Mouse (Mus musculus) heart, embryonic 16.5 days (tissue): ENCODE measurements around the gene Txn1. TPM values are rescaled to one million over a fixed set of nuclear protein-coding genes. Genes with fewer than 3 reads are reported as not detected.

Source experiments
- ATAC-seq: fragments of 200-750 bp; cut with Nextera tagmentation; replicated peaks from 2 replicates; pipeline ENCODE4 v1.8.0; 2017; ENCODE audit warnings: moderate number of reproducible peaks; ENCODE audit not compliant: insufficient read depth, low FRiP score; ENCODE audit errors: extremely low read depth
- H3K27ac ChIP-seq: fragments of 300-500 bp; sonication (generic); 2 replicates; pipeline ENCODE4 v1.5.1; 2014; ENCODE audit warnings: mild to moderate bottlenecking, low read length, control low read depth, moderate library complexity
- H3K27me3 ChIP-seq: fragments of 300-500 bp; sonication (generic); 2 replicates; pipeline ENCODE4 v1.6.1; 2014; ENCODE audit warnings: low read length, mixed read lengths; ENCODE audit not compliant: control insufficient read depth, insufficient read depth
- H3K36me3 ChIP-seq: fragments of 300-500 bp; sonication (generic); 2 replicates; pipeline ENCODE4 v1.6.1; 2014; ENCODE audit not compliant: control insufficient read depth, insufficient read depth
- H3K4me1 ChIP-seq: fragments of 300-500 bp; sonication (generic); 2 replicates; pipeline ENCODE4 v1.6.1; 2014; ENCODE audit warnings: low read length, mixed read lengths; ENCODE audit not compliant: control insufficient read depth, insufficient read depth
- H3K4me2 ChIP-seq: fragments of 300-500 bp; sonication (generic); 2 replicates; pipeline ENCODE4 v1.6.1; 2014; ENCODE audit warnings: low read depth, mild to moderate bottlenecking, control low read depth, low read length
- H3K4me3 ChIP-seq: fragments of 300-500 bp; sonication (generic); 2 replicates; pipeline ENCODE4 v1.5.1; 2014; ENCODE audit warnings: mild to moderate bottlenecking, control low read depth, low read length
- H3K9ac ChIP-seq: fragments of 300-500 bp; sonication (generic); 2 replicates; pipeline ENCODE4 v1.6.1; 2014; ENCODE audit warnings: low read length, control low read depth
- H3K9me3 ChIP-seq: fragments of 300-500 bp; sonication (generic); replicated peaks from 2 replicates; pipeline ENCODE4 v1.6.1; 2016; ENCODE audit warnings: low read length; ENCODE audit not compliant: control insufficient read depth
- WGBS: fragments of 180-500 bp; shearing (Covaris S2); extraction: QIAGEN DNeasy Blood & Tissue Kit; methylation state at CpG from one replicate; pipeline ENCODE4 v1.1.7; 2014; 5-methylcytosine and 5-hydroxymethylcytosine counted together
- polyA plus RNA-seq: library from polyadenylated mRNA; unstranded; fragments of >200 nt; fragmentation: Nextera tagmentation; extraction: Ambion mirVana; gene quantifications from 2 replicates; pipeline ENCODE4 v1.2.1, GENCODE M21; 2015

Gene Txn1
- 280 and 304 TPM in 2 replicates for polyA plus RNA-seq

DNA sequence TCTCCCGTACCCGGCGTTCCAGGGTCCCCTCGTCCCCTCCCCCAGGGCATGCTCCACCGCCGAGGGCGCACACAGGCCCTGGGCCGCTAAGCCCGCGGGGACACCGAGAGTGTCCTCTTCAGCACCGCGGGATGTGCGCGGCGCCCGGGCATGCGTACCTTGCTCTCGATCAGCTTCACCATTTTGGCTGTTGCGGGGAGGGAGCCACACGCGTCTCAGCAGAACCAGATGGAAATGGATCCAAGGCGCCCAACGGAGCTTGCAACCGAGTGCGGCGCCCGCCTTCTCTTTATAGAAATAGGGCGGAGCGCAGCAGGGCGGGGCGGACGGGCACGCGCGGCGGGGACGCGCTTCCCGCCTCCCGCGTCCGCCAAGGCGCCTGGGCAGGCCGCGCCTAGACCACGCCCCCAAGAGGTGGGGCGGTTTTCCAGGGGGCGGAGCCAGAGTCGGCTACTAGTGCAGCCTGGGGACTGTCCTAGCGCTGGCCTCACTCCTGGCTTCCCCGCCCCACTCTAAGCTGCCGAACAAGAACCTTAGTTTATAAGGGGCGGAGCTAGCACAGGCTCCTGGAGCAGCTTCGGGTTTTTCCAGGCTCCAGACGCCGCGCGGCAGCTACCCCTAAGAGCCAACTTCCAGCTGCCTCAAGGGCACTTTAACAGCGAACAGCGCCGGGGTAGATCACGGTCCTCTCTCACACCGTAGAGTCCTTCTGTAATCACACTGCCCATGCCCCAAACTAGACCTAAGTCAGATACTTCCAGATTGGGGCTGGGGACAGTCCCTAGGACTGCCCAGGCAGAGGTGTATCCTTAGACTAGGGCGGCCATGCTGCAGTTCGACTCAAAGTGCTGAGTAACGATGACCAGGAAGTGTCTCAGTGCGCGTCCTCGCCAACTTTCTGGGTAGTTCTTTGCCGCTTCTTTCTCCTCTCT, at the start of gene Txn1:
TSS of gene Txn1 (minus strand) at position 383 of the 932 bp plus-strand sequence.
- Histone ChIP-seq H3K9ac (peak within 1 kb of the TSS; percentile 90), H3K27ac (peak within 1 kb of the TSS; percentile 99), H3K9me3 (peaks cover 2% of the 10 kb centered on the region), H3K4me3 (peak within 1 kb of the TSS; percentile 89), H3K27me3 (no peaks in the 10 kb centered on the region), H3K36me3 (peaks cover 6% of the 10 kb centered on the region), H3K4me1 (peaks cover 20% of the 10 kb centered on the region), H3K4me2 (peak within 1 kb of the TSS; percentile 85)
- ATAC-seq = peak; percentile 97
- WGBS = under 1% methylated on average over 71 of the region's 71 CpGs

DNA sequence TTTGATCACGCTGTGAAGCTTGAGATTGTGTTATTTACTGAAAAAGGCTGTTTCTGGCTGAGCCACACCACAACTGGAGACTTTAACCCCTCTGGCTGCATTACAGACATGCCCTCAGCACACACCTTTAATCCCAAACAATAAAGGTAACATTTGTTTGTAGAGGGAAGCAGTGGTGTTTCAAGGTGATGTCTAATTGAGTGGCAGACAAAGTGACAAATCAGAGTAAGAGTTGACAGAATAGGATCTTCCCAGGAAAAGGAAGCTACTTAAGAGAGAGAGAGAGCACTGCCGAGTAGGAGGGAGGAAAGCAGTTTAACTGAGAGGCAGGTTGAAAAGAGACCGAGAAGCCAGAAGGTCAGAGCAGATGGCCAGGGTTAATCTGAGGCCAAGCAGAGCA, 47.3 kb upstream of the Txn1 start:
- WGBS = 59% methylated on average over 3 of the region's 3 CpGs
- Histone ChIP-seq H3K4me2 (no peak overlapping the region), H3K9ac (no peak overlapping the region), H3K4me3 (no peak overlapping the region), H3K27me3 (no peaks in the 10 kb centered on the region; the same call in 1 of the 2 replicates), H3K9me3 (no peaks in the 10 kb centered on the region), H3K36me3 (no peaks in the 10 kb centered on the region), H3K27ac (no peak overlapping the region), H3K4me1 (no peaks in the 10 kb centered on the region)
- ATAC-seq = no peak

DNA sequence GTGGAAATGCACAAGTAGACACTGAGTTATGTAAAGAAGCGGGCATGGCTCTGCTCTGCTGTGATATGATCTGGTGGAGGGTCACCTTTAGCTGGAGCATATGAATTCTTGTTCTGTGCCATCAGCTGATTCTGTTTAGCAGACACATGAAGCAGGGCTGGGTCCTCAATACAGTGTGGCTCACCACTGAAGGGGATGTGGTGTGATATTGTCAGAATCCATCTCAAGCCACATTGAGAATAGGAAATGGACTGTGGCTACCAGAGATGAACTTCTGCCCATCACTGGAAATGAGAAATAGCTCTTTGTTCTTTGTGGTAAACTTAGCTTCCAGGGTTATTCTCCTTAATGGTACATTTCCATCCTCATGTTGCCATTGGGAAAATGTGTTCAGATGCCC, 35.2 kb upstream of the Txn1 start:
- Histone ChIP-seq H3K9me3 (no peaks in the 10 kb centered on the region), H3K4me3 (no peak overlapping the region), H3K4me2 (no peak overlapping the region), H3K27me3 (no peaks in the 10 kb centered on the region), H3K27ac (no peak overlapping the region), H3K4me1 (no peaks in the 10 kb centered on the region), H3K36me3 (no peaks in the 10 kb centered on the region), H3K9ac (no peak overlapping the region)
- WGBS = 64% methylated on average over 1 of the region's 1 CpGs
- ATAC-seq = no peak

DNA sequence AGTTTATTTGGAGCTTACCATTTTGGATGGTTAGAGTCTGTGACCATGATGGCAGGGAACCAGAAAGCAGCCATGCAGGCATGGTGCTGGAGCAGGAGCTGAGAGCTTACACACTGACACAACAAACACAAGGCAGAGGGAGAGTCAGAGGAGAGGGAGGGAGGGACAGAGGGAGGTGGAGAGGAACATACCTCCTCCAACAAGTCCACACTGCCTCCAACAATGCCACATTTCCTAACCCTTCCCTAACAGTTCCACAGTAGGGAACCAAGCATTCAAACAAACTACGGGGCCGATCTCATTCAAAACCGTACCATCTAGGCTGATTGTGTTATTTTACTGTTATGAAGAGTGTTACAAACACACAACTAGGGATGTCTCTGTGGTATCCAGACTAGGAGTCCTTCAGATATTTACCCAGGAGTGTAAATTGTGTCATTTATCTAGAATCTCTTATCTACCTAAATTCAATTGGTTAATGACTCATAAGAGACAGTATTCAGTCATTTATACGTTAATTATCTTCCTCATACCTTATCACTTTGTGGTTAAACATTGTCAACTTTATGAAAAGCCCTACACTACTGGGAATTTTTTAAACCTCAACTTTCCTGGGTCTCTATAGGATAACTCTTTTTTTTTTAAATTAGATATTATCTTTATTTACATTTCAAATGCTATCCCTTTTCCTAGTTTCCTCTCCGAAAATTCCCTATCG, 18.3 kb upstream of the Txn1 start:
- H3K9me3 ChIP-seq = peaks cover 5% of the 10 kb centered on the region; the same call in 1 of the 2 replicates
- H3K4me2 ChIP-seq = no peak overlapping the region
- no peaks in the 10 kb centered on the region for H3K27me3 ChIP-seq
- no peaks in the 10 kb centered on the region for H3K36me3 ChIP-seq
- no peak overlapping the region for H3K4me3 ChIP-seq
- H3K27ac ChIP-seq = no peak overlapping the region
- WGBS = 82% methylated on average over 6 of the region's 6 CpGs
- no peaks in the 10 kb centered on the region for H3K4me1 ChIP-seq
- H3K9ac ChIP-seq = no peak overlapping the region
- no peak for ATAC-seq

DNA sequence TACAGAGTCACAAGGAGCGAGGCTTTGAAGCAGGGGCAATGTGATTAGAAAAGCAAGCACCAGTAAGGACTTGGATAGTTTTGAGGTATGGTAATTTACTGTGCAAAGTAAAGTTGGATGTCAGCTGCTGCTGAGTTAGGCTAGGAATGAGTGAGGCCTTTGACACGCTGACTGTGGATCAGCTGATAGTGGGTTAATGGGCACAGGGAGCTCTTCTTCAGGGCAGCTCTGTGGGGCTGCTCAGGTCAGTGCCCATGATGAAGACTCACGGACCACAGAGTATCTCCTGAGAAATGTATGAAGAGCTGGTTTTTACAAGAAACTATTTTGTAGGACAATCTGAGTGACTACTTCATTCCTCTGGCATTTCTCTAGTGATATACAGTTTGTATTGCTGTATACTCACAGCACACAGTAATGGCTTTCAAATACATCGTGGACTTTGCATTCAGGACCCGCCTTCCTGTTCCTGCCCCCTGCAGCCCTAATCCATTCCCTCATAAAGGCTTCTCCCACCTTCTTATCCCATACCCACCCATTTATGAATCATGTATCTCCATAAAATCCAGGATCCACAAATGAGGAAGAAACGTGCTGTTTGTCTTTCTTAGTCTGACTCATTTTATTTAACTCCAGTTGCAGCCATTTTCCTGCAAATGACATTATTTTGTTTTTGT, 17.5 kb upstream of the Txn1 start:
- Histone ChIP-seq H3K36me3 (no peaks in the 10 kb centered on the region), H3K4me2 (no peak overlapping the region), H3K4me1 (no peaks in the 10 kb centered on the region), H3K27me3 (no peaks in the 10 kb centered on the region), H3K9ac (no peak overlapping the region), H3K9me3 (no peaks in the 10 kb centered on the region), H3K27ac (no peak overlapping the region), H3K4me3 (no peak overlapping the region)
- WGBS = 75% methylated on average over 6 of the region's 6 CpGs
- ATAC-seq = no peak

DNA sequence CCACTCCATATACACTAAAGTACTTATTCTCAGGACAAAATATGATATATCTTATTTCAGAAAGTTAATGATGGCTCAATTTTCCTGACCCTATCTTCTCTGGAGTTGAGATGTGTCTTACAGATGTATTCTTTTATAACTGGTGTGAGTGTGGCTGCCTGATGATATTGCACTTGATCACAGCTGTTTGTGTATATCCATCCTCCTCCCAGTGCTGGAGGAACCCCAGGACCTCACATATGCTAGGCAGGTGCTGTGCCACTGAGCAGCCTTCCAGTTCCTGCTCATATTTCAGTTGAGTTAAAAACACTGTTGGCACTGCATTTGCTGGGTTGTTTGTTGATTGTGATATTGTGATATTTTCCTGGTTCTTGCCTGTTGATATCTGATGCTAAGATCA, 14.1 kb upstream of the Txn1 start:
- H3K9me3 ChIP-seq = no peaks in the 10 kb centered on the region
- no peaks in the 10 kb centered on the region for H3K27me3 ChIP-seq
- H3K4me1 ChIP-seq = no peaks in the 10 kb centered on the region
- H3K4me3 ChIP-seq = no peak overlapping the region
- no peaks in the 10 kb centered on the region for H3K36me3 ChIP-seq
- ATAC-seq = no peak
- no peak overlapping the region for H3K27ac ChIP-seq
- H3K9ac ChIP-seq = no peak overlapping the region
- no peak overlapping the region for H3K4me2 ChIP-seq

DNA sequence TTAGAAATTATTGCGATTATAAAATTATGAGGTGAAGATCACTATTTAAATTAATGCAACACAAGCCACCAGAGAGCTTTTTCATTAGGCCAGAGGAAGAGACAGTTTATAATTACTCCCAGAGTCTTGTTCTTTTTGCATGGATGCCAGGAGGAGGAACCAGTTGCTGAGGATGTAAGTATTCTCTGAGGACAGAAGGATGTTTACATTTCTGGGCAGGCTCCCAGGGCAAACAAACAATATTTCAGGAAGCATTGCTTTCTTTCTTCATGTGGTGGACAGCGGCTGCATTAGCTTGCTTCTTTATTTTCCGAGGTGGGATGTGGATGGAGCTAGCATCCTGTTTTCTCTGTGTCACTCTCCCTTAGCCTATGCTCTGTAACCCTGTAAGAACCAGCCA, 11.0 kb upstream of the Txn1 start:
- H3K4me1 ChIP-seq = no peaks in the 10 kb centered on the region
- H3K4me2 ChIP-seq = no peak overlapping the region
- WGBS = 66% methylated on average over 3 of the region's 3 CpGs
- no peaks in the 10 kb centered on the region for H3K27me3 ChIP-seq
- H3K27ac ChIP-seq = no peak overlapping the region
- no peak for ATAC-seq
- H3K9ac ChIP-seq = no peak overlapping the region
- H3K4me3 ChIP-seq = no peak overlapping the region
- no peaks in the 10 kb centered on the region for H3K36me3 ChIP-seq
- no peaks in the 10 kb centered on the region for H3K9me3 ChIP-seq

DNA sequence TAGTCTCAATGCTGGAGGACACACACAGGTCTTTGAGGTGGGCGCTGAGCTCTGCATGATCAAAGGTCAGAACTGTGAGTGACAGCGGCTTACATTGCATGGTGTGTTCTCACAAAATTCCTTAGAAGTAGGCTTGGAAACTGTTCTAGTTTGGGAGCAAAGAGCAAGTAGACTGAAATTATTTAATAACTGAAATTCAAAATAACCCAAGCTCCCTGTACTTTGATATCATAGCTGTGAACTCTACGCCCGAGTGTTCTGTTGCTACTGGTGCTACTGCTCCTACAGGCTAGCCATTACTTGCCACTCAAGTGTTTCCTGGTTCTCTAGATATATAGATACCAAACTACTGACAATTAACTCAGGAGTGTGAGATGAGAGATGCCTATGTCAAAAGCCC, 9.3 kb upstream of the Txn1 start:
- 89% methylated on average over 4 of the region's 4 CpGs for WGBS
- H3K27me3 ChIP-seq = no peaks in the 10 kb centered on the region

More for the DNA sequence above, 9.3 kb upstream of the Txn1 start:
- H3K9me3 ChIP-seq = no peaks in the 10 kb centered on the region
- H3K9ac ChIP-seq = no peak overlapping the region
- no peak for ATAC-seq
- no peak overlapping the region for H3K4me2 ChIP-seq
- H3K36me3 ChIP-seq = no peaks in the 10 kb centered on the region
- no peak overlapping the region for H3K27ac ChIP-seq
- no peaks in the 10 kb centered on the region for H3K4me1 ChIP-seq
- H3K4me3 ChIP-seq = no peak overlapping the region
